Mouse (Mus musculus) heart, embryonic 16.5 days (tissue): ENCODE results near the gene St7. TPM values are rescaled to one million over a fixed set of nuclear protein-coding genes. Genes with fewer than 3 reads are reported as not detected.

Source experiments
- polyA plus RNA-seq: library from polyadenylated mRNA; unstranded; fragments of >200 nt; fragmentation: Nextera tagmentation; extraction: Ambion mirVana; gene quantifications from 2 replicates; pipeline ENCODE4 v1.2.1, GENCODE M21; 2015

The St7 gene
- polyA plus RNA-seq, 1 experiment from 2014 or later, result 26.1 TPM

Other genes starting within 250 kb of the St7 start
- gene Met, start 229.1 kb upstream of the St7 start, polyA plus RNA-seq, result 2.1 and 2.5 TPM in 2 replicates
- 213 and 260 TPM in 2 replicates for gene Capza2, start 56.7 kb upstream of the St7 start, polyA plus RNA-seq